Mouse (Mus musculus) CD4-positive, CD25-positive, alpha-beta regulatory T cell, adult 4 months (primary cell): ENCODE measurements around the gene Kdm4c. TPM values are rescaled to one million over a fixed set of nuclear protein-coding genes. Genes with fewer than 3 reads are reported as not detected.
"Not testable (repeated sequence)": the region's sequence is repeated elsewhere in the genome, so short reads cannot be mapped to it uniquely, and the experiment has no call there.

Experiments used
- ATAC-seq: one replicate; pipeline ENCODE4 v1.8.0; 2017
- polyA plus RNA-seq, 2 experiments: library from polyadenylated mRNA; unstranded; fragments of 100-300 nt; shearing (Covaris generic); gene quantifications; one replicate each; pipeline ENCODE4 v1.2.1; 2017

Gene Kdm4c
- 10 to 100 TPM; 28.8 to 34.9 TPM for polyA plus RNA-seq

GRCm38 (mm10) chr4:74242176-74242575, at the start of gene Kdm4c:
TSS of gene Kdm4c (plus strand) at chr4:74242497.
- ATAC-seq: no peak

GRCm38 (mm10) chr4:74201281-74201811, 41.0 kb upstream of the Kdm4c start:
- no peak for ATAC-seq

GRCm38 (mm10) chr4:74221780-74222179, 20.5 kb upstream of the Kdm4c start:
- not testable (repeated sequence) for ATAC-seq

GRCm38 (mm10) chr4:74222360-74222759, 19.9 kb upstream of the Kdm4c start:
- peak; percentile 68 for ATAC-seq

GRCm38 (mm10) chr4:74224210-74224609, 18.1 kb upstream of the Kdm4c start:
- no peak for ATAC-seq

GRCm38 (mm10) chr4:74230994-74231393, 11.3 kb upstream of the Kdm4c start:
- ATAC-seq: peak; percentile 60

GRCm38 (mm10) chr4:74231405-74231804, 10.9 kb upstream of the Kdm4c start:
- ATAC-seq: peak; percentile 89

GRCm38 (mm10) chr4:74233534-74233933, 8.8 kb upstream of the Kdm4c start:
- ATAC-seq: no peak

GRCm38 (mm10) chr4:74251348-74252244, 9.3 kb downstream of the Kdm4c start:
- peak; percentile 90 for ATAC-seq

- peak; percentile 12 for ATAC-seq
Observed at GRCm38 (mm10) chr4:74252245-74253105, 10.2 kb downstream of the Kdm4c start.

- ATAC-seq: no peak
Observed at GRCm38 (mm10) chr4:74257882-74258281, 15.6 kb downstream of the Kdm4c start.

- no peak for ATAC-seq
Observed at GRCm38 (mm10) chr4:74258538-74258937, 16.2 kb downstream of the Kdm4c start.

GRCm38 (mm10) chr4:74259331-74259730, 17.0 kb downstream of the Kdm4c start:
- no peak for ATAC-seq

GRCm38 (mm10) chr4:74261879-74262278, 19.6 kb downstream of the Kdm4c start:
- ATAC-seq: no peak

GRCm38 (mm10) chr4:74264428-74264955, 22.2 kb downstream of the Kdm4c start:
- ATAC-seq: no peak

- ATAC-seq: no peak
Observed at GRCm38 (mm10) chr4:74271180-74271579, 28.9 kb downstream of the Kdm4c start.

- ATAC-seq: no peak
Observed at GRCm38 (mm10) chr4:74277486-74277885, 35.2 kb downstream of the Kdm4c start.

GRCm38 (mm10) chr4:74280170-74280569, 37.9 kb downstream of the Kdm4c start:
- no peak for ATAC-seq

GRCm38 (mm10) chr4:74287851-74288250, 45.6 kb downstream of the Kdm4c start:
- no peak for ATAC-seq

GRCm38 (mm10) chr4:74294726-74295125, 52.4 kb downstream of the Kdm4c start:
- ATAC-seq: no peak

GRCm38 (mm10) chr4:74305315-74306105, 63.2 kb downstream of the Kdm4c start:
- no peak for ATAC-seq

GRCm38 (mm10) chr4:74311135-74311534, 68.8 kb downstream of the Kdm4c start:
- no peak for ATAC-seq
